Mouse (Mus musculus) ES-Bruce4 (cell line): ENCODE results near the gene Rora.

Experiments used
- CTCF ChIP-seq: IDR thresholded peaks from one replicate; pipeline ENCODE4 v1.8.1; 2011; ENCODE audit warnings: low read depth, low read length
- EP300 ChIP-seq: IDR thresholded peaks from 2 replicates; pipeline ENCODE4 v1.6.1; 2011; ENCODE audit warnings: low read depth, low read length; ENCODE audit not compliant: insufficient read depth
- POLR2A ChIP-seq: IDR thresholded peaks from one replicate; pipeline ENCODE4 v1.8.1; 2011; ENCODE audit warnings: low read length; ENCODE audit not compliant: insufficient read depth

- TF ChIP-seq POLR2A, result no peak
- no peak for TF ChIP-seq CTCF
- no peak for TF ChIP-seq EP300
These were observed 137.3 kb downstream of the Rora start for GRCm38 (mm10) chr9:68790922-68791321.
